Mouse (Mus musculus): ENCODE data around the gene Gprin3.

- TF ChIP-seq CTCF (conservative IDR thresholded peaks at IDR 0.05; ENCODE audit: low read length) (no peak), POU5F1 (IDR thresholded peaks at IDR 0.05; ENCODE audit: borderline replicate concordance, low read length) (no peak), NANOG (IDR thresholded peaks at IDR 0.05; ENCODE audit: borderline replicate concordance, low read length) (no peak)
Observed at GRCm38 (mm10) chr6:59365300-59365699, 60.8 kb downstream of the Gprin3 start.
